Mouse (Mus musculus): ENCODE measurements around the gene Gzmm. TPM values are rescaled to one million over a fixed set of nuclear protein-coding genes. Genes with fewer than 3 reads are reported as not detected.

Gene Gzmm
- total and polyA plus RNA-seq, 2 experiments from 2014 or later, result 0.63 to 1.2 TPM

DNA sequence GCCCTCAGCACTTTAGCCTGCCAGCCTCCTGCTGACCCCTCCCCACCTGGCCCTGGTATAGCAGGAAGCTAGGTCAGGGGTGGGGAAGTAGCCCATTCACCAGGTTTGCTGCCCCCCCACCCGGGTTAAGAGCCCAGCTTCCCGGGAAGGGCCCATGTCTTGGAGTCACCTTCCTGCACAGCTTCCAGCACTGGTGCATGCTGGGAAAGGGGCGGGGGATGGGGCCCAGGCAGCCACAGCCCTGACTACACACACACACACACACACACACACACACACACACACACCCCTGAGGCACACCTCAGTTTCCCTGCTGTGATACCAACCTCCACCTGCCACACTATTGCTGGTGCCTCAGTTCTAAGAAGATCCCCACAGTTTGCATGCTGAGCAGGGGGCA lies 27.0 kb upstream of the Gzmm start:
- Histone ChIP-seq H3K4me3 (ENCODE audit: low read length) (no peak overlapping the region), H3K36me3 (ENCODE audit: insufficient read depth, low read length) (no peaks in the 10 kb centered on the region), H3K27ac (no peak overlapping the region), H3K9me3 (ENCODE audit: low read length) (no peaks in the 10 kb centered on the region), H3K4me2 (ENCODE audit: low read depth, low read length) (no peak overlapping the region), H3K27me3 (ENCODE audit: insufficient read depth, low read length) (no peaks in the 10 kb centered on the region), H3K4me1 (ENCODE audit: insufficient read depth, low read length) (no peaks in the 10 kb centered on the region), H3K9ac (replicated peaks; ENCODE audit: low read length) (no peak overlapping the region)
- WGBS, result 62% methylated on average over 3 of the region's 3 CpGs
- ATAC-seq (no peak), DNase-seq (ENCODE audit: low spot score) (no peak)
- no peak for TF ChIP-seq CTCF (IDR thresholded peaks at IDR 0.05; ENCODE audit: low read depth)

DNA sequence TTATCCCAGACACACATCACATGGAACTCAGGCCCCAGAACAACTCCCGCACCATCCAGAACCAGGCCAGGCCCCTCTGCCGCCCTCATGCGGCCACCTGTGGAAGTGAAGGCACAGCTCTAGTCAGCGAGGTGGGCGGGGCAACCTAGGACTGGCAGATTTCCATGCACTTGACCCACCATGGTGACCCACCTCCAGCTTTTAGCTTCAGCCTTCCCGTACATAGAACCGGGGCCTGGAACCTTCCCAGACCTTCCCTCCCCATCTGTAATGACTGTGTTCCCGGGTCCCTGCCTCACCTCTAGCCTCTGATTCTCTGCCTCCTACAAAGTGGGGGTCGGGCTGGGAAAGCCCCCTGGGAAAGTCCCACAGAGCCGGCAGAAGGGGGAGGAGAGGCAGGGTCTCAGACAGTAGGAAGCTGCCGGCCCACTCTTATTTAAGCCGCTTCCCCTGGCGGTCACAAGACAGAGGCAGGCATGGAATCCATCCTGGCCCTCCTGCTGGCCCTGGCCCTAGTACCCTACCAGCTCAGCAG lies 24.6 kb upstream of the Gzmm start, which contains the start of gene Madcam1:
Gene Madcam1, plus strand, starts transcription at position 429 of the 535 bp plus-strand sequence.
- Histone ChIP-seq H3K27me3 (ENCODE audit: insufficient read depth, low read length) (no peaks in the 10 kb centered on the region), H3K27ac (no peak within 1 kb of the TSS), H3K9ac (replicated peaks; ENCODE audit: low read length) (no peak within 1 kb of the TSS), H3K4me2 (ENCODE audit: low read depth, low read length) (no peak within 1 kb of the TSS), H3K36me3 (ENCODE audit: insufficient read depth, low read length) (no peaks in the 10 kb centered on the region), H3K4me3 (ENCODE audit: low read length) (no peak within 1 kb of the TSS), H3K9me3 (ENCODE audit: low read length) (no peaks in the 10 kb centered on the region), H3K4me1 (ENCODE audit: insufficient read depth, low read length) (0 out of 2 replicates have a peak, but pooled peaks cover 3% of the 10 kb centered on the region)
- WGBS, result 12% methylated on average over 13 of the region's 13 CpGs
- ATAC-seq, result peak; percentile 19; the same call in 1 of the 2 replicates
- DNase-seq (ENCODE audit: low spot score), result peak; percentile 76
- TF ChIP-seq CTCF (IDR thresholded peaks at IDR 0.05; ENCODE audit: low read depth), result peak; percentile 95

DNA sequence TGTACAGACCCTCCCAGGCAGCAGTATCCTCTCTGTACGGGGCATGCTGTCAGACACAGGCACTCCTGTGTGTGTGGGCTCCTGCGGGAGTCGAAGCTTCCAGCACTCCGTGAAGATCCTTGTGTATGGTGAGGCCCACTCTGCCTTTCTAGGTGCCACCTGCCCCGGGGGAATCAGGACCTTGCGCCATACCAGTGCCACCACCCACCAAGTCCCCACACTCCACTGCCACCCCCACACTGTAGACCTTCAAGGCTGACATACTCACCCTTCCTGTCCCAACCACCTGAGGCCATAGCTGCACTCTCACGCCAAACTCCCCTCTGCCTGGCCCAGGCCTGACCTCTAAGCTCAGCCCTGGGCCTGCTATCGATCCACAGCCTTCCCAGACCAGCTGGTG lies 23.8 kb upstream of the Gzmm start:
- Histone ChIP-seq H3K4me2 (ENCODE audit: low read depth, low read length) (no peak overlapping the region), H3K27ac (no peak overlapping the region), H3K36me3 (ENCODE audit: insufficient read depth, low read length) (no peaks in the 10 kb centered on the region), H3K4me1 (ENCODE audit: insufficient read depth, low read length) (0 out of 2 replicates have a peak, but pooled peaks cover 3% of the 10 kb centered on the region), H3K9ac (replicated peaks; ENCODE audit: low read length) (no peak overlapping the region), H3K9me3 (ENCODE audit: low read length) (no peaks in the 10 kb centered on the region), H3K4me3 (ENCODE audit: low read length) (no peak overlapping the region), H3K27me3 (ENCODE audit: insufficient read depth, low read length) (no peaks in the 10 kb centered on the region)
- no peak for DNase-seq (ENCODE audit: low spot score)
- no peak for ATAC-seq
- TF ChIP-seq CTCF (IDR thresholded peaks at IDR 0.05; ENCODE audit: low read depth), result no peak
- 81% methylated on average over 8 of the region's 8 CpGs for WGBS

DNA sequence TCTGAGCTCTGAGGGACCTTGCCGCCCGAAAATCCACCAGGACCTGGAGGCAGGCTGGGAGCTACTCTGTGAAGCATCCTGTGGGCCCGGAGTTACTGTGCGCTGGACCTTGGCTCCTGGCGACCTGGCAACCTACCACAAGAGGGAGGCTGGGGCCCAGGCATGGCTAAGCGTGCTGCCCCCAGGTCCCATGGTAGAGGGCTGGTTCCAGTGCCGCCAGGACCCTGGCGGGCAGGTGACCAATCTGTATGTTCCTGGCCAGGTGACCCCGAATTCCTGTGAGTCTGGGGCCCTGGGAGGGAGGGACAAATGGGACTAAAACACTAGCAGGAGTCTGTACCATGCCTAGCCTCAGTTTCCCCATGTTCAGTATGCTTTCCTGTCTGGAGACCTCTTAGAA lies 22.3 kb upstream of the Gzmm start:
- H3K4me1 ChIP-seq (ENCODE audit: insufficient read depth, low read length), result peaks cover 15% of the 10 kb centered on the region; the same call in 1 of the 2 replicates
- no peak overlapping the region for H3K27ac ChIP-seq
- H3K9me3 ChIP-seq (ENCODE audit: low read length), result no peaks in the 10 kb centered on the region
- DNase-seq (ENCODE audit: low spot score) (no peak), ATAC-seq (no peak)
- H3K36me3 ChIP-seq (ENCODE audit: insufficient read depth, low read length), result no peaks in the 10 kb centered on the region
- no peak overlapping the region for H3K4me2 ChIP-seq (ENCODE audit: low read depth, low read length)
- TF ChIP-seq CTCF (IDR thresholded peaks at IDR 0.05; ENCODE audit: low read depth), result no peak
- WGBS, result 74% methylated on average over 9 of the region's 9 CpGs
- H3K9ac ChIP-seq (replicated peaks; ENCODE audit: low read length), result no peak overlapping the region
- H3K4me3 ChIP-seq (ENCODE audit: low read length), result no peak overlapping the region
- no peaks in the 10 kb centered on the region for H3K27me3 ChIP-seq (ENCODE audit: insufficient read depth, low read length)

DNA sequence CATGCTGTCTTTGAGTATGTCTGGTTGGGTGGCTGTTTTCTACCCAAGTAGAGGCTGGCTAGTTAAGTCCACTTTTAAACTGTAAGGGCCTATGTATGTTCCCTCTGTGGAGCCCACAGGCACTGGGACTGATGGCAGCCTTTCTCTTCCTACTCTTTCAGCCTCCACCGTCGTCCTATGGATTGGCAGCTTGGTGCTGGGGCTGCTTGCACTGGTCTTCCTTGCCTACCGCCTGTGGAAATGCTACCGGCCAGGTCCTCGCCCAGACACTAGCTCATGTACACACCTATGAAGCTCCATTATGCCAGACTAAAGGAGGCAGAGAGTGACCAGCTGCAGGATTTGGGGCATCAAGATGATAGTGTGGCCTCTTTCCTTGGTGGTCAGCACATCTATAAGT lies 20.7 kb upstream of the Gzmm start:
- TF ChIP-seq CTCF (IDR thresholded peaks at IDR 0.05; ENCODE audit: low read depth), result no peak
- Histone ChIP-seq H3K4me1 (ENCODE audit: insufficient read depth, low read length) (peaks cover 15% of the 10 kb centered on the region; the same call in 1 of the 2 replicates), H3K4me3 (ENCODE audit: low read length) (no peak overlapping the region), H3K27ac (peak overlapping the region; percentile 98), H3K36me3 (ENCODE audit: insufficient read depth, low read length) (no peaks in the 10 kb centered on the region), H3K4me2 (ENCODE audit: low read depth, low read length) (peak overlapping the region; percentile 86), H3K9me3 (ENCODE audit: low read length) (no peaks in the 10 kb centered on the region), H3K9ac (replicated peaks; ENCODE audit: low read length) (no peak overlapping the region; the same call in 1 of the 2 replicates), H3K27me3 (ENCODE audit: insufficient read depth, low read length) (no peaks in the 10 kb centered on the region)
- DNase-seq (ENCODE audit: low spot score) (no peak), ATAC-seq (no peak)
- 90% methylated on average over 5 of the region's 5 CpGs for WGBS

- H3K4me3 ChIP-seq (ENCODE audit: low read length), result peak within 1 kb of the TSS; percentile 99
- peak; percentile 90 for TF ChIP-seq CTCF (IDR thresholded peaks at IDR 0.05; ENCODE audit: low read depth)
- peak within 1 kb of the TSS; percentile 86 for H3K4me2 ChIP-seq (ENCODE audit: low read depth, low read length)
- under 1% methylated on average over 45 of the region's 45 CpGs for WGBS
- no peaks in the 10 kb centered on the region for H3K9me3 ChIP-seq (ENCODE audit: low read length)
- no peaks in the 10 kb centered on the region; the same call in 1 of the 2 replicates for H3K36me3 ChIP-seq (ENCODE audit: insufficient read depth, low read length)
- ATAC-seq (peak; percentile 88), DNase-seq (ENCODE audit: low spot score) (peak; percentile 94)
- peak within 1 kb of the TSS; percentile 98 for H3K27ac ChIP-seq
- H3K4me1 ChIP-seq (ENCODE audit: insufficient read depth, low read length), result peaks cover 15% of the 10 kb centered on the region; the same call in 1 of the 2 replicates
- peak within 1 kb of the TSS; percentile 96 for H3K9ac ChIP-seq (replicated peaks; ENCODE audit: low read length)
- no peaks in the 10 kb centered on the region for H3K27me3 ChIP-seq (ENCODE audit: insufficient read depth, low read length)
Observed at GRCm38 (mm10) chr10:79668771-79669575, 19.8 kb upstream of the Gzmm start, which contains the start of gene Tpgs1. Tpgs1 (plus strand) TSS chr10:79669369.

All from hindbrain, postnatal 0 days (tissue).